Mouse (Mus musculus) G1E (cell line): Measurements from ENCODE around the gene Map7d3.

Source experiments
- CTCF ChIP-seq: IDR thresholded peaks from 2 replicates; pipeline ENCODE4 v1.5.1; 2012; ENCODE audit warnings: low read depth, low read length, inconsistent platforms, mixed read lengths
- TAL1 ChIP-seq: conservative IDR thresholded peaks from 2 replicates; pipeline ENCODE4 v1.6.1; 2012; ENCODE audit warnings: low read depth, low read length, inconsistent platforms, mixed read lengths

DNA sequence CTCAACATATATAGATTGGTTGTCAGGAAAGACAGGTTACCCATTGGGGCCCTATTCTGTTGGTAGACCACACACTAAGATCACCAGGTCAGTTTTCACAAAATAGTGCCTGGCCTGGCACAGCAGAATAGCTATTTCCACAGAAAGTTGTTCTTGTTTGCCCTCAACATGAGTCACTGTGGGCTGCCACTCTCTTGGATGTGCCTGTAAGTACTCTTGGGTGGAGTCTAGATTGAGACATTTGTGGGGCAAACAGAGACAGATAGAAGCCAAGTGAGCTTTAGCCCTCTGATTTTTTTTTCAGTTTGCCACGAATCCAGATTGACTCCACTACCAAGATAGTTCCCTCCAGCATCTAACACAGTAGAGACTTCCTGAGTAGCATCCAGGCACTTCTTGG is 50.4 kb downstream of the Map7d3 start:
- TF ChIP-seq CTCF (no peak), TAL1 (no peak)
